Mouse (Mus musculus) megakaryocyte, adult 5-6 weeks (primary cell): ENCODE results near the gene Gm9945. TPM values are rescaled to one million over a fixed set of nuclear protein-coding genes. Genes with fewer than 3 reads are reported as not detected.

Experiments used
- ATAC-seq: 2 replicates; pipeline ENCODE4 v1.8.0; 2016; ENCODE audit warnings: mild to moderate bottlenecking, inconsistent platforms; ENCODE audit not compliant: poor library complexity, severe bottlenecking
- total RNA-seq, 2 experiments: library from RNA; stranded (forward) in 1 of 2; stranded (reverse) in 1 of 2; fragments of 153-499, 151-499 nt in 1 of 2; fragments of 221-1000, 200-1000 nt in 1 of 2; gene quantifications; 2 replicates each; pipeline versions ENCODE4 v1.2.3 to v1.2.4; 2015 to 2017

Gene Gm9945
- total RNA-seq, 2 experiments from 2014 or later = not detected

GRCm38 (mm10) chr11:53460192-53460591 lies 19.8 kb upstream of the Gm9945 start:
- no peak for ATAC-seq

GRCm38 (mm10) chr11:53461727-53462126 lies 18.2 kb upstream of the Gm9945 start:
- ATAC-seq = no peak

DNA sequence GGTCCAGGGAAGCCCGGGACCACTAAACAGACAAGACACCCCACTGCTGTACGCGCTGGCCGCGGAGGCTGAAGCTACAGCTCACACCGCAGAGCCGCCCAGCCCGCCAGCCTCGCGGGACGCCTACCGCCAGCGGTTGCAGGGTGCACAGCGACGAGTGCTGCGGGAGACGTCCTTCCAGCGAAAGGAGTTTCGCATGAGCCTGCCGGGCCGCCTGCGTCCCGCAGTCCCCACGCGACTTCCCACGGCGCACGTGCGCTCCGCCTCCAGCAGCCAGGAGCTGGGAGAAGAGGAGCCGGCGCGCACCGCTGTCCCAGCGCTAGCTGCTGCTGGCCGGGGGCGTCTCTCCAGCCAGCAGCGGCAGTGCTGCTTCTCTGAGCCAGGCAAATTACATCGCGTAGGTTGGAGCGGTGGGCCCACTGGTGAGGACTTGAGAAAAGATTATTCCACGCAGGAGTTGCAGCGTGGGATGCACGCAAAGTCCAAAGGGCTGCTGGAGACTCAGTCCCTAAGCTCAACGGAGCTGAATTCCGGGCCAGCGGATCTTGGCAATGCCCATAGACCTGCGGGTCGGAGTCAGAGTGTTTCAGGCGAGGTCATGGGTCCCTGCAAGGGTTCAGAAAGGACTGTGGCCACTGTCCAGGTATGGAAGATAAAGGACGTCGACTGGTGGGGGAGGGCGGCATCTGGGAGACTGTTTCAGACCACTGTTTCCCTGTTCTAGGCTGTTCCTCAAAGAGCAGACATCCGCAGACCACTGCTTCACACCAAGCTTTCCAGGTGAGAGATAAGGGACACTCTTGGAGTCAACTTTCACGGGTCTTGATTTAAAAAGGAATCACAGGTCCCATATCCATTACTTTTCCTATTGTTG lies 16.2 kb upstream of the Gm9945 start:
- no peak for ATAC-seq

DNA sequence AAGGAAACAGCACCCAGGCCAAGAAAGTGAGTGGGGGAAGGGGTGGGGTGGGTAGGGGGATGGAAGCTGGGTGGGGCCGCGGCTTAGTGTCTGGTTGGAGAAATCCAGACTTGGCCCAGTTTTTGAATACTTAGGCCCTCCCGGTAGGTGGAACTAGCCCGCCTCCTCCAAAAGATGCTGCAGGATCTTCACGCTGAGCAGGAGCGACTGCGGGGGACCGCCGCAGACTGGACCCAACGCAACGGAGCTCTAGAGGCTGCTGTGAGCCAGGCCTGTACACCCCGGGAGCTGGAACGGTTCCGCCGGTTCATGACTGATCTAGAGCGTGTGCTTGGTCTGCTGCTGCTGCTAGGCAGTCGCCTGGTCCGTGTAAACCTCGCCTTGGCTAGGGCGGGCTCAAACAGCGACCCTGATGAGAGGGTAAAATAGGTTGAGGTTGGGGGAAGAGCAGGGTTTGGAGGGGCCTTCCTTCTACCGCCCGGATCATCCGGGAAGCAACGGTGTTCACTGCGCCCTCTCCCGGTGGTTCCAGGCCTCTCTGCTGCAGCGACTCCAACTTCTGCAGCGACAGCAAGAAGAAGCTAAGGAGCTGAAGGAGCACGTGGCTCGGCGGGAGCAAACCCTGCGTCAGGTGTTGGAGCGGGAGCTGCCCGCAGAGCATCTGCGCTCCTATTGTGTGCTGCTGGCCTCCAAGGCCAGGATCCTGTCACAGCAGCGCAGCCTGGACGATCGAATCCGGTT lies 13.6 kb upstream of the Gm9945 start:
- peak; percentile 54 for ATAC-seq

GRCm38 (mm10) chr11:53469294-53469967 lies 10.5 kb upstream of the Gm9945 start:
- no peak for ATAC-seq

DNA sequence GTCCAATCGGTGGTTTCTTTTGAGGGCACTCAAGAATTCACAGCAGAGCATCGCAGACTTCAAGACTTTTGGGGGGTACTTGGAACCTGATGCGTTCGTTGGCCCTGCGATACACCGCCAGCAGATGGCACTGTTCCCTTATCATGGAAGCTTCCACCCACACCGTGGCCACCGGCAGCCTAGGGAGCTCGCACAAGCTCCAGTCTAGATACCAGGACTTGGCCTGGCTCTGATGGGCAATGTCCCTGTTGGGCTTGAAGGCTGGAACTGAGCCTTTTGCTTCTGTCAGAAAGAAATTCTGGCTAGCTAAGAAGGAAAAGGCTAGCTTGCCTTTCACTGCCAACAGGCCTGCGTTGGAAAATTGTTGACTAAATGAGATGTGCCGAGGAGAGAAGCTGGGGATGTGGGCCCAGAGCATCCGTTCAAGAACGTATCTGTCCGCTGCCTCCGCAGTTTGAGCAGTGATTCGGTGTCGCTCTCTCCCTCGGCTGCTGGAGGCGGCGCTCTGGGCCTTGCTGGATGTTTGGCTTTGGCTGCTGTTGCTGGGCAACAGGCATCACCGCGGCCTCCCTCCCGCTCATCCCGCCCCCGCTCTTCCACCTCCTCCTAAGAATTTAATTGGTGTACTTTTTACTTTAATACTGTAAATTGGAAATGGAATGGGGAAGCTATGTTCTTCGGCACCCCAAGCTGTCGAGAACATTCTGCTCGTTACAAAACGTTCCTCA lies 9.8 kb upstream of the Gm9945 start, which contains the start of gene Gm9837:
Gene Gm9837 (minus strand): TSS at position 512 of the 728 bp plus-strand sequence.
- peak; percentile 95 for ATAC-seq

DNA sequence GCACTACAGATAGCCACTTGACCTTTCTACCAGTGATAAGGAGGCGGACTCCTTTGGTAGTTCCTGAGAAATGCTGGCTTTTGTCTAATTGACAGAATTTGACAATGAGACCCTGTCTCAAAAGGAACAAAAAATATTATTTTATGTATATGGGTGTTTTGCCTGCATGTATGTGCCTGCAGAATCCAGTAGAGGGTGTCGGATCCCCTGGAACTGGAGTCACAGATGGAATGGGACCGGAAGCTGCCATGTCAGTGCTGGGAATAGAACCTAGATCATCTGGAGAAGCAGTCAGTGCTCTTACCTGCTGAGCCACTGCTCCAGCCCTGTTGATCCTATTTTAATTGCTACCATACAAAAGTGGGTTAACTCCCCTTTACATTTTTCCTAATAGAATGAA lies 7.3 kb upstream of the Gm9945 start:
- no peak for ATAC-seq

DNA sequence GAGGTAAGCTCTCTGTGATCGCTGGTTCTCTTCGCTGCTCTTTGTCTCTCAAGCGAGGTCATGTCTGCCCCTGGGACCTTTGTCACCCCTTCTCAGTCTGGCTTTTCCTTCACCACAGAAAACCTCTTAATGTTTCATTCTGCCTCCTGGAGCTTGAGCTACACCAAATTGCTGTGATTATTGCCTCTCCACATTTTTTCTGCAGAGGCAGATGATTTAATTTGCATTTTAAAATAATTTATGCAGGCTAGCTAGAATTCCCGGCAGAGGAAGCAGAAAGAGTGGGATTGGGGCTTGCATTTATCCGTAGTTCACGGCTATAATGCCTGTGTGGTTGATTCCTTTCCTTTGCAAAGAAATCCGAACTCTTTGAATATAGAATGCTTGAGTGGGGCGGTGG lies 4.3 kb upstream of the Gm9945 start:
- no peak for ATAC-seq

DNA sequence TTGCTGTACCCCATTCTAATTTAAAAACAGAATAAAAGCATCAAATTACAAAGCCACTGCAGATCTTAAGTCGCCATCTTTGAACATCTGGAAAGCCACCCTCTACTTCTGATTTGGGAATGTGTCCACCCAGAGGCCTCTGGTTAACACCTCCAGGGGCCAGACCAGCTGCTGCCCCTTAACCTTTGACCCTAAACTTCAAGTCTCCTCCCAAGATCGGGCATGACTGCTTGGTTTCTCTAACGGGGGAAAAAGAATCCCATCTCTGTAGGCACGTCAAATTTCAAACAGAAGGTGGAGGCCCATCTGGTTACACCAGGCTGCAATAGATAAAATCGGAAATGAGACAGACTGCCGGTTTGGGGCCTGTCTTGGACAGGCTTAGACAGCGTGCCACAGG lies 2.1 kb upstream of the Gm9945 start:
- ATAC-seq = no peak

GRCm38 (mm10) chr11:53478383-53479170 lies 1.4 kb upstream of the Gm9945 start:
- ATAC-seq = no peak

DNA sequence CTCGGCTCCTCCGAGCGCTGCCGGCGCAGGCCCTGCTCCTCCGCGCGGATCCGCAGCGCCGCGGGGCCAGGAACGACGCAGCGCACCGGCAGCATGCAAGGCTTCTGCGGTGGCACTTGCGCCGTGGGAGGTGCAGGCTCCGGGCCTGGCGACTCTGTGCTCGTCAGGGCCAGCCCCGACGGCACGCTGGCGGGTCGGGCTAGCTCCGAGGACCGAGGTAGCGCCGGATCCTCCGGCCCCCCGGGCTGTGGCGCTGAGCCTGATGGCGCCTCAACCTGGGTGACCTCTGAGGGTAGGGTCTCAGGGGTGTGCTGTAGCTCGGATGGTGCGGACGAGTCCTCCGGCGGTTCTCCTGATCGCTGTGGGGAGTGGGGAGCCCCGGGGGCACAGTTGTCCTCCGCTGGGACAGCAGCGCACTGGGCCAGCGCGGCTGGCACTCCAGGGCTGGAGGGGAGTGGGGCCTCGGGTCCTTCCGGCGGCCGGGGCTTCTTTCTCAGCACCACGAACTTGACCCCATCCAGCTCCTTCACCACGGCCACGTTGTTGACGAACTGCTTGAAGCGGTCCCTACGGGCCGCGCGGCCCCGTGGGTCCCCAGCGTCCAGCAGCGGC lies 689 bp upstream of the Gm9945 start:
- no peak for ATAC-seq

- ATAC-seq = no peak
These were observed 1.2 kb downstream of the Gm9945 start for GRCm38 (mm10) chr11:53481088-53481730.

DNA sequence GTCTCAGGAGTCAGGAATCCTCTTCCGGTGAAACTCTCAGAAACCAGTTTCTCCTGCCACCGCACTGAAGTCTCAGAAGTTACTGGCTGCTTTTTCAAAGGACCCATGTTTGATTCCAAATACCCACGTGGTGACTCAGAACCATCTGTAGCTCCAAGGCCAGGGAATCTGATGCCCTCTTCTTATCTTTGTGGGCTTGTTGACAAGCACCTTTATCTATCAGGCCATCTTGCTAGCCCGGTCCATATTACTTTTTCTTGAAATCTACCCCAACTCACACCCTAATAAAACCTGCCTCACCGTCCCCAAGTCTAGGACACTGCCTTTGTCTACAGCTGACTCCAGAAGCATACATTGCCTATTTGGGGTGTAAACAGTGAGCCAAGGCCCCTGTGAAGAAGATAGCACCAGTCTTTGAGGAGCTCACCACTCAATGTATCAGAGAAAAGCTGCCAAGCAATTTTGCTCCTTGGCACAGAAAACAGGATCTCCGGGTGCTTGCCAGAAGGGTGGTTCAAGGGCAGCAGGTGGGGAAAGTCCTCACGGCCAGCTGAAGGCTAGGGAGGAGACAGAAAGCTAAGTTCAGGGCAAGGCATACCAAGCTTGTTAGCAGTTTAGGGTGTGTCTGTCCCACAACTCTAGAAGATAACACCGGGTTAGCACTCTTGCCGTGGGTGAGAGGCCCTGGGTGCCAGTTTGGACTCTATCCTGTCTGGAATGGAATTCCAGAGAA lies 3.4 kb downstream of the Gm9945 start:
- no peak for ATAC-seq

DNA sequence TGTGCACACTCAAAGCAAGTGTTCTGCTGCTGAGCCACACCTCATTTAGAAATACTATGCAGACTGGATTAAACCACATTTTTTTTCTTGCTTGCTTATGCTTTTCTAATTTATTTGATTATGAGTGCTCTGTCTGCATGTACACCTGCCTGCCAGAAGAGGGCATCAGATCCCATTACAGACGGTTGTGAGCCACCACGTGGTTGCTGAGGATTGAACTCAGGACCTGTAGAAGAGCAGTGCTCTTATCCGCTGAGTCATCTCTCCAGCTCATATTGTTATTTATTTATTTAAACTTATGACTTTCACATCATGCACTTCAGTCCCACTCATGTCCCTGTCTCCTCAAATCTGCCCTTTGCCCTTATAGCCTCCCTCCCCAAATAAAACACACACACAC lies 5.8 kb downstream of the Gm9945 start:
- no peak for ATAC-seq

GRCm38 (mm10) chr11:53486351-53486750 lies 6.4 kb downstream of the Gm9945 start:
- ATAC-seq = no peak

DNA sequence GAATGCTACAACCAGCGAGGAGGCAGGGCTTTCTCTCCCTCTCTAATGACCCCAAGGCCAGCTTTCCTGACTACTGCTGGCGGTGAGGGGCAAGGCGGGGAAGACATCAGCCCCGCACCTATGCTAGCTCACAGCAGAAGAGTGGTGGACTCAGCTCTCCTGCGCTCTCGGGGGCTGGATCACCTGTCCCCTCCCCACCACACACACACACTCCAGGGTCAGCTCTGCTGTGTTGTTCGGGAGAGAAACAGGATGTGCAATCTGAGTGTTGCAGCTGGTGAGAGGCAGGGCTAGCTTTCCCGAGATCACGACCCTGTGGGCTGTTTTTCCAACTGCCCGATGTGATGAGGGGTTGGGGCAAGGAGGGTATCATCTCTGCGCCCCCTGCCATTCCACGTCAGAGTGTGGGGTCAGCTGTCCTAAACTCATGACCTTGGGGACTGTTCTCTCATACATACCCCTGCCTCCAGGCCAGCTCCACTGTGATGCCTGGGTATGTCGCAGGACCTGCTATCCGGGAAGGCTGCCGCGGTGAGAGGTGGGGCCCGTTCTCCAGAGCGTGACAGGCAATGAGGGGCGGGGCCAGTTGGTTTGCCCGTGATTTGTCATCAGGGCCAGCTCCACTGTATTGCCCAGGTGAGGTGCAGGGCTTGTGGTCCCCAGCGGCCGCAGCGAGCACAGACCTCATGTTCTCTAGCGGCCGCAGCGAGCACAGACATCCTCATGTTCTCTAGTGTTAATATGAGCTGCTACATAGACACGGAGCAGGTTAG lies 7.0 kb downstream of the Gm9945 start:
- ATAC-seq = no peak

DNA sequence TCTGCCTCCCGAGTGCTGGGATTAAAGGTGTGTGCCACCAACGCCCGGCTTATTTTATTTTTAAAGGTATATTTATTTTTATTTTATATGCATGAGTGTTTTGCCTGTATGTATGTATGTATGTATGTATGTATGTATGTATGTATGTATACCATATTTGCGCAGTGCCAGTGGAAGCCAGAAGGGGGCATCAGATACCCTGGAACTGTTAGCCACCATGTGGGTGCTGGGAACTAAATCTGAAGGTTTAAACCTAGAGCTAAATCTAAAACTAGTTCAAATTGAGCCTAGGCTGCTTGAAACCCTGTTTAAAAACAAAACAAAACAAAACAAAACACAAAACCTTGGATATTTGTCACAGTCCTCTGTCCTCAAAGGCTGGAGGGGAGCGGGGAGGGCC lies 9.0 kb downstream of the Gm9945 start:
- ATAC-seq = no peak

DNA sequence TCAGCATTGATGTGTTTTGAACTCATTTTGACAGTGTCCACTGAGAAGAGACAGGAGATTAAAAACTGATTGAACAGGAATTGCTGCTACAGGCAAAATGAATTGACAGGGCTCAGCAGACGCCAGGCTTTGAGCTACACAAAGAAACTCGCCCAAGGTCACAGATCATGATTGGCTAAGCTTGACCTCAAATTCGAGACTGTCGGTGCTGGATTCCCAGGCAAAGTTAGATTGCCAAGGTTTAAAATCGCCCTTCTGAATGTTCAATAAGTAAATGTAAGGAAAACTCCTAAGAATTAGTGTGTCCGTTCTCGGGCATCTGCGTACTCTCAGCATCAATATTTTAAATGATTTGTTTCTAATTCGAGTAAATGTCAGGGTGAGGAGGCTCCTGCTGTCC lies 9.5 kb downstream of the Gm9945 start:
- no peak for ATAC-seq
